ENCODE assay signal across 24 mouse cellular contexts in the genomic region with DNA sequence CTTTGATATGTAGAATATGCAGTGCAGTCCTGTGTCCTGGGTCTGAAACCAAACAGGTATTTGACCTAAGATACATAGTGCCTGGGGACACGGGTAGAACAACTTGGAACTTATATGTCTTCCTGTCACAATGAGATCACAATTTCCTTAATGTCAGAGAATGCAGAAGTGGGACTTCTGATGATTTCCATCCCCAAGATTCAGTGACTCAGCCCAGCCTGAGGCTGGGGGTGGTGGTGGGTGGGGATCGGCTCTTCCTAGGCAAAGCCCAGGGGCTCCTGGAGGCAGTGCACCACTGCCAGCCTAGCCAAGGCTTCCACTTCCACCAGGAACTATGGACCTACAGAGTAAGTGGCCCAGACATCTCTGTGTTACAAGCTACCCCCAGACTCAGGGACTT.
DNase-seq lines count a peak whose midpoint lies in the region; ATAC-seq and TF ChIP-seq lines count a peak whose summit lies in the region.
"Had no signal": no experiment of that assay in that cellular context is flagged by ENCODE, and none has a peak within 500 bp of the region (broad histone marks: within the 10 kb centered on the region; RNA-seq: fewer than 3 reads in every experiment).

No protein-coding gene starts in this region.

- no peak overlapping the region for H3K9ac ChIP-seq in midbrain, embryonic 16.5 days (ENCODE audit: low read depth, low read length)
- no peak overlapping the region for H3K9ac ChIP-seq in forebrain, postnatal 0 days
- H3K9ac ChIP-seq: embryonic facial prominence, embryonic 13.5 days; forebrain, embryonic 12.5 days; forebrain, embryonic 15.5 days; hindbrain, embryonic 13.5 days; intestine, embryonic 15.5 days had no signal

- no peak for ATAC-seq in midbrain, embryonic 16.5 days
- ATAC-seq in forebrain, postnatal 0 days: no peak
- ATAC-seq: forebrain, embryonic 15.5 days; hindbrain, embryonic 16.5 days; intestine, embryonic 15.5 days had no signal

- DNase-seq in 416B (ENCODE audit: low read depth): peak; percentile 33
- DNase-seq in c-Kit-positive CD71-negative TER-119-negative erythroid progenitor cells, embryonic 14.5 days (ENCODE audit: low read depth): peak; percentile 8
- peak; percentile 2 for DNase-seq in splenic B cell, adult 2 months (ENCODE audit: low read depth, low spot score)
- no peak for DNase-seq in forebrain, postnatal 0 days
- no peak for DNase-seq in spleen, postnatal 14 days (ENCODE audit: low spot score in 2 of 2)
- DNase-seq: adrenal gland, postnatal 10 days; adrenal gland, postnatal 36 days; B cell, adult 2 months; cerebellum, adult 11-12 months; cerebellum, adult 8-10 months; cerebellum, postnatal 14 days; gastrocnemius, postnatal 10 days; gastrocnemius, postnatal 36 days; heart, adult 11 months had no signal

- H3K27me3 ChIP-seq in splenic B cell, adult 2 months (ENCODE audit: control insufficient read depth, insufficient read depth, low read length, poor library complexity, severe bottlenecking): no peaks in the 10 kb centered on the region
- no peaks in the 10 kb centered on the region for H3K27me3 ChIP-seq in midbrain, embryonic 16.5 days (ENCODE audit: control insufficient read depth, insufficient read depth, low read depth, low read length)
- no peaks in the 10 kb centered on the region for H3K27me3 ChIP-seq in forebrain, postnatal 0 days (ENCODE audit: insufficient read depth, low read length)
- H3K27me3 ChIP-seq: forebrain, embryonic 15.5 days; intestine, embryonic 15.5 days had no signal

- H3K4me1 ChIP-seq in midbrain, embryonic 16.5 days (ENCODE audit: control insufficient read depth, insufficient read depth, low read length): no peaks in the 10 kb centered on the region
- no peaks in the 10 kb centered on the region for H3K4me1 ChIP-seq in forebrain, postnatal 0 days (ENCODE audit: insufficient read depth)
- H3K4me1 ChIP-seq: embryonic facial prominence, embryonic 13.5 days; forebrain, embryonic 12.5 days; forebrain, embryonic 15.5 days; hindbrain, embryonic 13.5 days; intestine, embryonic 15.5 days had no signal

- no peaks in the 10 kb centered on the region for H3K9me3 ChIP-seq in midbrain, embryonic 16.5 days (replicated peaks; ENCODE audit: control insufficient read depth, low read length, poor library complexity, severe bottlenecking)
- no peaks in the 10 kb centered on the region for H3K9me3 ChIP-seq in forebrain, postnatal 0 days (ENCODE audit: low read length)
- H3K9me3 ChIP-seq: embryonic facial prominence, embryonic 13.5 days; forebrain, embryonic 12.5 days; forebrain, embryonic 15.5 days; hindbrain, embryonic 13.5 days; intestine, embryonic 15.5 days had no signal

- H3K4me2 ChIP-seq in midbrain, embryonic 16.5 days (ENCODE audit: low read length): no peak overlapping the region
- no peak overlapping the region for H3K4me2 ChIP-seq in forebrain, postnatal 0 days (ENCODE audit: low read depth)
- H3K4me2 ChIP-seq: embryonic facial prominence, embryonic 13.5 days; forebrain, embryonic 12.5 days; forebrain, embryonic 15.5 days; heart, embryonic 11.5 days; hindbrain, embryonic 13.5 days; intestine, embryonic 15.5 days had no signal

- H3K4me3 ChIP-seq in macrophage (ENCODE audit: inconsistent target): no peak overlapping the region
- no peak overlapping the region for H3K4me3 ChIP-seq in midbrain, embryonic 16.5 days (ENCODE audit: low read depth, low read length)
- no peak overlapping the region for H3K4me3 ChIP-seq in forebrain, postnatal 0 days (ENCODE audit: low read depth, low read length)
- H3K4me3 ChIP-seq: embryonic facial prominence, embryonic 13.5 days; erythroblast, embryonic 14.5 days; forebrain, embryonic 12.5 days; forebrain, embryonic 15.5 days; hindbrain, embryonic 13.5 days; intestine, embryonic 15.5 days had no signal

- TF ChIP-seq CTCF in forebrain, postnatal 0 days (IDR thresholded peaks at IDR 0.05; ENCODE audit: low read depth): no peak

- H3K79me2 ChIP-seq in macrophage (ENCODE audit: inconsistent target): no peaks in the 10 kb centered on the region

- H3K36me3 ChIP-seq in macrophage (ENCODE audit: inconsistent target): no peaks in the 10 kb centered on the region
- no peaks in the 10 kb centered on the region for H3K36me3 ChIP-seq in splenic B cell, adult 2 months (ENCODE audit: control insufficient read depth, insufficient read depth, low read length, poor library complexity, severe bottlenecking)
- no peaks in the 10 kb centered on the region for H3K36me3 ChIP-seq in midbrain, embryonic 16.5 days (ENCODE audit: control insufficient read depth, insufficient read depth, low read length)
- H3K36me3 ChIP-seq in forebrain, postnatal 0 days (ENCODE audit: insufficient read depth): no peaks in the 10 kb centered on the region
- H3K36me3 ChIP-seq: embryonic facial prominence, embryonic 13.5 days; forebrain, embryonic 12.5 days; forebrain, embryonic 15.5 days; hindbrain, embryonic 13.5 days; intestine, embryonic 15.5 days had no signal

- H3K27ac ChIP-seq in macrophage: 0 out of 2 replicates have a peak overlapping the region, but pooled peaks have one; percentile 7
- H3K27ac ChIP-seq in midbrain, embryonic 16.5 days (ENCODE audit: low read length): no peak overlapping the region
- H3K27ac ChIP-seq in forebrain, postnatal 0 days (ENCODE audit: low read depth, low read length): no peak overlapping the region
- H3K27ac ChIP-seq: embryonic facial prominence, embryonic 13.5 days; forebrain, embryonic 12.5 days; forebrain, embryonic 15.5 days; hindbrain, embryonic 13.5 days; intestine, embryonic 15.5 days had no signal

- WGBS in macrophage (ENCODE audit: missing documents): 18% methylated on average over 2 of the region's 2 CpGs
- WGBS in midbrain, embryonic 16.5 days: 97% methylated on average over 2 of the region's 2 CpGs
- WGBS in forebrain, postnatal 0 days: 89% methylated on average over 2 of the region's 2 CpGs

Comparison
In these comparisons a context has a peak if more than half of its experiments do, and no peak if none do; other contexts are left out.
1. DNase-seq: peak in 416B (single experiment), c-Kit-positive CD71-negative TER-119-negative erythroid progenitor cells, embryonic 14.5 days (single experiment) and splenic B cell, adult 2 months (single experiment); none in forebrain, postnatal 0 days (single experiment) and spleen, postnatal 14 days (0 of 2).